Comparison of ENCODE assay signal across 25 mouse cellular contexts in the genomic region with DNA sequence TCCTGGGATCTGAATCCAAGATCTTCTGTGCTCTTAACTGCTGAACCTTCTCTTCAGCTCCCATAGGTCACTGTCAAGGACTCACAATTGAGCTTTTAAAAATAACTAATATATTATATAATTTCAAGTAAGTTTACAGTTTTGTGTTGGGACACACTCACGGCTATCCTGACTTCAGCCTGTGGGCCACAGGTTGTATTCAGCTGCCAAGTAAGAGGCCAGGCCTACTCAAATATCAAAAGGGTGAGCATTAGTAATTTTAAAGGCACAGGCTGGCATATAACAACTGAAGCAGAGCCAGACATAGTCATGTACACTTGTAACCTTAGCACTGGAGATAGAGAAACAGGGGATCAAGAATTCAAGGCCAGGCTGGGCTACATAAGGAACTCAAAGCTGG. TPM values are rescaled to one million over a fixed set of nuclear protein-coding genes. Genes with fewer than 3 reads are reported as not detected.
DNase-seq lines count a peak whose midpoint lies in the region; ATAC-seq and TF ChIP-seq lines count a peak whose summit lies in the region.
"Had no signal": no experiment of that assay in that cellular context is flagged by ENCODE, and none has a peak within 500 bp of the region (broad histone marks: within the 10 kb centered on the region; RNA-seq: fewer than 3 reads in every experiment).

No protein-coding gene starts in this region.

- intact Hi-C loops in gastrocnemius, adult 2 months (cut with DNase I), result no loop called here
- intact Hi-C loops in gastrocnemius, postnatal 14 days (cut with DNase I; ENCODE audit: low total_unique reads), result no loop called here

- H3K4me2 ChIP-seq in stomach, postnatal 0 days (replicated peaks; ENCODE audit: low read depth), result no peak overlapping the region
- H3K4me2 ChIP-seq: forebrain, embryonic 13.5 days; hindbrain, embryonic 14.5 days; limb, embryonic 13.5 days; liver, embryonic 11.5 days; lung, embryonic 15.5 days; neural tube, embryonic 12.5 days had no signal

- TF ChIP-seq EP300 in stomach, postnatal 0 days (optimal IDR thresholded peaks at IDR 0.05), result no peak

- H3K9me3 ChIP-seq in stomach, postnatal 0 days (ENCODE audit: control insufficient read depth, low read length), result no peaks in the 10 kb centered on the region
- H3K9me3 ChIP-seq: forebrain, embryonic 13.5 days; G1E; heart, embryonic 10.5 days; limb, embryonic 13.5 days; lung, embryonic 15.5 days; midbrain, embryonic 10.5 days; neural tube, embryonic 12.5 days had no signal

- peak; percentile 50 for DNase-seq in gastrocnemius, adult 2 months
- DNase-seq in gastrocnemius, postnatal 14 days, result no peak
- peak; percentile 31 for DNase-seq in 3T3-L1 (ENCODE audit: low read depth, low spot score)
- peak; percentile 72 for DNase-seq in adipocyte (ENCODE audit: low spot score)
- DNase-seq in stomach, postnatal 0 days (ENCODE audit: low spot score), result no peak
- DNase-seq in left cerebral cortex, adult 8-10 months (ENCODE audit: low spot score in 2 of 2), result no peak
- DNase-seq: adrenal gland, adult 8-10 months; cerebellum, adult 8-10 months; cerebellum, postnatal 25 days; kidney, adult 9 months; kidney, postnatal 10 days; right cerebral cortex, adult 18-20 months; thymus, postnatal 4 days had no signal

- TF ChIP-seq CTCF in gastrocnemius, adult 2 months (IDR thresholded peaks at IDR 0.05), result no peak
- TF ChIP-seq CTCF in stomach, postnatal 0 days (IDR thresholded peaks at IDR 0.05; ENCODE audit: low read depth), result no peak

- WGBS in stomach, postnatal 0 days, result 56% methylated on average over 1 of the region's 1 CpGs

- no peak overlapping the region for H3K9ac ChIP-seq in stomach, postnatal 0 days (ENCODE audit: low read length)
- H3K9ac ChIP-seq: forebrain, embryonic 13.5 days; hindbrain, embryonic 14.5 days; limb, embryonic 13.5 days; lung, embryonic 15.5 days; neural tube, embryonic 12.5 days had no signal

- peak overlapping the region; percentile 76 for H3K27ac ChIP-seq in gastrocnemius, adult 2 months
- no peak overlapping the region for H3K27ac ChIP-seq in stomach, postnatal 0 days (replicated peaks)
- H3K27ac ChIP-seq: forebrain, embryonic 13.5 days; heart, embryonic 10.5 days; hindbrain, embryonic 14.5 days; limb, embryonic 13.5 days; lung, embryonic 15.5 days; midbrain, embryonic 10.5 days; neural tube, embryonic 12.5 days had no signal

- H3K27me3 ChIP-seq in stomach, postnatal 0 days (ENCODE audit: control insufficient read depth, insufficient read depth, low read length), result no peaks in the 10 kb centered on the region
- H3K27me3 ChIP-seq: forebrain, embryonic 13.5 days; limb, embryonic 13.5 days; lung, embryonic 15.5 days; neural tube, embryonic 12.5 days; Patski had no signal

- peak; percentile 76 for ATAC-seq in stomach, postnatal 0 days (ENCODE audit: low FRiP score, low TSS enrichment)
- ATAC-seq: forebrain, embryonic 13.5 days; intestine, postnatal 0 days; midbrain, embryonic 16.5 days; Patski had no signal

- no peak overlapping the region for H3K4me3 ChIP-seq in gastrocnemius, adult 2 months
- no peak overlapping the region for H3K4me3 ChIP-seq in stomach, postnatal 0 days (ENCODE audit: low read depth, low read length)
- H3K4me3 ChIP-seq: forebrain, embryonic 13.5 days; heart, embryonic 10.5 days; limb, embryonic 13.5 days; lung, embryonic 15.5 days; midbrain, embryonic 10.5 days; neural tube, embryonic 12.5 days had no signal

- H3K4me1 ChIP-seq in stomach, postnatal 0 days (replicated peaks; ENCODE audit: control insufficient read depth, insufficient read depth), result no peaks in the 10 kb centered on the region
- H3K4me1 ChIP-seq: forebrain, embryonic 13.5 days; heart, embryonic 10.5 days; limb, embryonic 13.5 days; lung, embryonic 15.5 days; midbrain, embryonic 10.5 days; neural tube, embryonic 12.5 days had no signal

- H3K36me3 ChIP-seq in stomach, postnatal 0 days (ENCODE audit: control insufficient read depth, insufficient read depth, low read length), result no peaks in the 10 kb centered on the region
- H3K36me3 ChIP-seq: G1E; heart, embryonic 10.5 days; limb, embryonic 13.5 days; lung, embryonic 15.5 days; midbrain, embryonic 10.5 days; neural tube, embryonic 12.5 days had no signal

RNA-seq across cellular contexts. Expression of gene Slmap, which starts 5.8 kb away (rescaled TPM):
- 100 to 1,000 TPM in 1 of 2 experiments, 10 to 100 TPM in 1; 65.4 to 115 TPM for total RNA-seq in gastrocnemius, adult 2 months (2021)
- total RNA-seq in gastrocnemius, postnatal 14 days (2021), result 100 to 1,000 TPM in 1 of 2 experiments, 10 to 100 TPM in 1; 92.1 to 106 TPM
- 69.0 and 76.5 TPM in 2 replicates for polyA plus RNA-seq in stomach, postnatal 0 days (2015; fragmentation: Nextera tagmentation; extraction: Ambion mirVana)
- total RNA-seq in left cerebral cortex, adult 8-10 months (2022), result 100 to 1,000 TPM; 111 to 125 (median 119) TPM

RNA-seq across cellular contexts. Expression of gene Dennd6a, which starts 33.1 kb away (rescaled TPM):
- total RNA-seq in gastrocnemius, adult 2 months (2021), result 1 to 10 TPM; 8.2 to 8.5 TPM
- total RNA-seq in gastrocnemius, postnatal 14 days (2021), result 10 to 100 TPM; 11.0 to 11.9 TPM
- polyA plus RNA-seq in stomach, postnatal 0 days (2015; fragmentation: Nextera tagmentation; extraction: Ambion mirVana), result 27.0 TPM in 2 replicates
- total RNA-seq in left cerebral cortex, adult 8-10 months (2022), result 10 to 100 TPM; 25.5 to 29.8 (median 27.5) TPM

Comparison
In these comparisons a context has a peak if more than half of its experiments do, and no peak if none do; other contexts are left out.
1. DNase-seq: peak in gastrocnemius, adult 2 months (single experiment), 3T3-L1 (single experiment) and adipocyte (single experiment); none in gastrocnemius, postnatal 14 days (single experiment), stomach, postnatal 0 days (single experiment) and left cerebral cortex, adult 8-10 months (0 of 2).